Mouse (Mus musculus): ENCODE data around the gene Alpl. TPM values are rescaled to one million over a fixed set of nuclear protein-coding genes. Genes with fewer than 3 reads are reported as not detected.
A peak's percentile ranks its signal among the peaks of the same experiment; 100 is the strongest.

The Alpl gene
- polyA plus RNA-seq, 1 experiment from 2014 or later: 3.0 TPM

DNA sequence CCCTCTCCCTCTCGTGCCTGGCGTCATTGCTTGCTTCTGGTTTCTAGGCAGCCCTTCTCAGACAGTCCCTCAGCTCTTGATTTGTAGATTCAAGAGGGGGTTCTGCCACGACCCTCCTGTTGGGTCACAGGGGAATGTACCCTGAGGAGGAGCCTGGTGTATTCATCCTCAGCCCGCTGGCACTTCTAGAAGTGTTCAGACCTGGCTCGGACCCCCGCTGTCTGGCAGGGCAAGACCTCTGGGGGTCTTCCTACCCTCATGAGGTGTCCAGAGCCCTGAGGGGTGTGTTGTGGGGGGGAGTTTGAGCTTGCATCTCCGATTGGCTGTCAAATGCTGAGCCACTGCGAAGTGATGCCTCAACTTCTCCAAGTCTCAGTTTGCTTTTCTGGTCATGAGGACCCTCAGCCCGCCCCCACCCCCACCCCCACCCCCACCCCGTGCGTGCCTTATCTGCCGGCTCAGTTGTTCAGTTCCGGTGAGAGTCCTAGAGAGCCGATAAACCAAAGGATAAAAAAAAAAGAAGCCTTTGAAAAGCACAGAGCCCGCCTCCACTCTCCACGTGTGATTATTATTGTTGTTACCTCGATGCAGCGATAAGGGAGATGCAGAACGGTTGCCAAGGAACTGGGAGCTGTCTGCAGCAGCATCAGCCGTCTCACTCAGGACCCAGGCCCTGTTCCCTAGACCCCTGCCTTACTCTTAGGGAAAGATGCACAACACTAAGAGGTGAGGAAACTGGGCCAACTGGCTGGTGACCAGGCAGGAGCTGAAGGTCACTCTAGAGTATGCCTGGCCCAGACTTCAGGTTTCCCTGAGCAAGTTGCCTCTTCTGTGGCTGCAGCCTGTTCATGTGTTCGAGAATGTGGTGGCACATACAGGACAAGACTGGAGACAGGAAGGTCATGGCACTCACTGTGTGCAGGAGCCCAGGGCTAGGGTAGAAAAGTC is 96.6 kb downstream of the Alpl start:
- 22% methylated on average over 21 of the region's 21 CpGs for WGBS
- H3K27me3 ChIP-seq (replicated peaks; ENCODE audit: insufficient read depth, low read length): no peaks in the 10 kb centered on the region

DNA sequence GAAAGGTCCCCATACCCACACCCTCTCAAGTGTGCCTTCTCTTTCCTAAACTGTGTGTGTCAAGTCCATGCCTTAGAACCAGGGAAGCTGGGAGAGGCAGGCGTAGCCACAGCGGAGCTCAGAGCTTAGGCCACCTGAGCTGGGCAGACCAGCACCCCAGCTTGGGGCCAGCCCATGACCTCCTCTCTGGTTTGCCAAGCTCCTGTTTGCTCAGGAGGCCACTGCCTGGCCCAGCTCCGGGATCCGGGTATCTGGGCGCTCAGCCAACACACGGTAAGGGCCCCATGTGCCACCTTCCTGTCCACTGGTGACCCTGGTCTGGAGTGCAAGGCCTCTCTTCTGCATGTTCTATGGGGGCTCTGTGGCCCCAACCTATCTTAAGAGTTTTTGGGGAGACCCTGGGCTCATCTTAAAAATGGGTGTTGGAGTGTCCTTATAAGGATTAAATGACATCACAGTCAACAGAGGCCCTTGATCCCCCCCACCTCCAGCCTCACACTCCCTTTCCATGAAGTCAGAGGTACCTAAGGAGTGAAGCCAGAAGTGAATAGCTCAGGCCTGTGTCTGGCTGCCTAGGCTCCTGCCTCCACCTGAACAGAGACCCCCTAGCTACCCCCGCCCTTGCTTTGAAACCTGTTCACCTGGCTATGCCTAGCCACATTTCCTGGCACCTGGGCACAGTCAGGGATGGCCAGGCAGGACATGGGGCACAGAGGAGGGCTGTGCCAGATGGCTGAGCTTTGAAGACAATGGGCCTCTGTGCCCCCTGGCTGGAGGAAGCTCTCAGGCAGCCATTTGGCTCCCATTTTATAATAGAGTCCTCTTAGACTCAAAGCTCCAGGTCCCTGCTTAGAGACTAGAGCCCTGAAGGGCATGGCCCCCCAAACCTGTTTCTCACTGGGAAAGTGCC is 97.9 kb downstream of the Alpl start:
- DNase-seq (ENCODE audit: low spot score) (peak; percentile 79), ATAC-seq (peak; percentile 83)
- H3K27me3 ChIP-seq (replicated peaks; ENCODE audit: insufficient read depth, low read length): no peaks in the 10 kb centered on the region
- no peaks in the 10 kb centered on the region for H3K9me3 ChIP-seq (ENCODE audit: low read length)
- no peaks in the 10 kb centered on the region for H3K36me3 ChIP-seq (ENCODE audit: insufficient read depth, low read length)
- TF ChIP-seq EP300 (IDR thresholded peaks at IDR 0.05) (no peak), CTCF (IDR thresholded peaks at IDR 0.05) (no peak)
- H3K4me3 ChIP-seq (ENCODE audit: low read depth, low read length): no peak overlapping the region
- peak overlapping the region; percentile 78 for H3K27ac ChIP-seq (ENCODE audit: low read length)
- H3K4me1 ChIP-seq (ENCODE audit: insufficient read depth, low read depth, low read length): no peaks in the 10 kb centered on the region; the same call in 1 of the 2 replicates
- WGBS: 40% methylated on average over 7 of the region's 7 CpGs
- H3K4me2 ChIP-seq (replicated peaks; ENCODE audit: low read depth, low read length): no peak overlapping the region
- H3K9ac ChIP-seq (replicated peaks; ENCODE audit: low read depth): no peak overlapping the region

More for the DNA sequence above, 96.6 kb downstream of the Alpl start:
- DNase-seq (ENCODE audit: low spot score) (no peak), ATAC-seq (no peak)
- Histone ChIP-seq H3K4me2 (replicated peaks; ENCODE audit: low read depth, low read length) (no peak overlapping the region), H3K4me1 (ENCODE audit: insufficient read depth, low read depth, low read length) (no peaks in the 10 kb centered on the region; the same call in 1 of the 2 replicates), H3K9me3 (ENCODE audit: low read length) (no peaks in the 10 kb centered on the region), H3K9ac (replicated peaks; ENCODE audit: low read depth) (no peak overlapping the region), H3K27ac (ENCODE audit: low read length) (peak overlapping the region; percentile 78; the same call in 1 of the 2 replicates), H3K4me3 (ENCODE audit: low read depth, low read length) (no peak overlapping the region), H3K36me3 (ENCODE audit: insufficient read depth, low read length) (no peaks in the 10 kb centered on the region)
- TF ChIP-seq CTCF (IDR thresholded peaks at IDR 0.05) (no peak), EP300 (IDR thresholded peaks at IDR 0.05) (no peak)

DNA sequence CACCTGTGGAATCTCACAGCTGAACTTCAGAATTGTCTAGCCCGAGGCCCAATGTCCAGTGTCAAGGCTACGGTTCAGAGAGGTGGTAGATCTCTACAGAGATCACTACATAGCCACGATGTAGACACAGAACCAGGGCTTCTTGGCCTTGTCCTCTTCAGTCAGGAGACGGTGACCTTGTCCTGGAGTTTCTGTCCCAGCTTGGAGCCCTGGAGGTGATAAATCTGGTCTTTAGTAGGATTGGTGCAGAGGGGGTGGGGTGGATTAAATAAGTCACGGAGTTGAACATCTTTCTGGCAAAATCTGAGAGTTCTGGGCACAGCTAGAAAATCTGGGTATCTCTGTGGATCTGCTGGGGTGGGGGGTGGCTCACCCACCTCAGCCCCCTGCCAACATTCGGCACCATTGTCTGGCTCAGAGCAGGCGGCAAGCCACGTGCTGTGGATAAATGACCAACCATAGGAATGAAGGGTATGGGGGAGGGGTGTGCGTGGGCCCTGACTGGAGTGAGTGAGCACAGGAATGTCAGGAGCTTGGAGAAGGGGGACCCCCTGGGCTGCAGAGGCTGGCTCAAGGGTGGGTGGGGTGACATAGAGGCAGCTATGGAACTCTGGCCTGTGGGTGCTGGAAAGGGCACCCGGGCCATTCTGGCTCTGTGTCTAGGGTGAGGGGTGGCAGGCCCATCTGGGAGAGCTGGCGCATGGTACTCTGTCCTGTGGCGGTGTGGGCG is 98.9 kb downstream of the Alpl start:
- Histone ChIP-seq H3K4me2 (replicated peaks; ENCODE audit: low read depth, low read length) (no peak overlapping the region), H3K36me3 (ENCODE audit: insufficient read depth, low read length) (no peaks in the 10 kb centered on the region), H3K27ac (ENCODE audit: low read length) (peak overlapping the region; percentile 78), H3K9ac (replicated peaks; ENCODE audit: low read depth) (no peak overlapping the region), H3K9me3 (ENCODE audit: low read length) (no peaks in the 10 kb centered on the region), H3K4me3 (ENCODE audit: low read depth, low read length) (no peak overlapping the region), H3K4me1 (ENCODE audit: insufficient read depth, low read depth, low read length) (no peaks in the 10 kb centered on the region; the same call in 1 of the 2 replicates), H3K27me3 (replicated peaks; ENCODE audit: insufficient read depth, low read length) (no peaks in the 10 kb centered on the region)
- peak; percentile 55 for DNase-seq (ENCODE audit: low spot score)
- peak; percentile 64 for TF ChIP-seq EP300 (IDR thresholded peaks at IDR 0.05)
- TF ChIP-seq CTCF (IDR thresholded peaks at IDR 0.05): no peak
- ATAC-seq: peak; percentile 64
- 56% methylated on average over 13 of the region's 13 CpGs for WGBS

- no peak overlapping the region for H3K4me2 ChIP-seq (replicated peaks; ENCODE audit: low read depth, low read length)
- no peaks in the 10 kb centered on the region for H3K27me3 ChIP-seq (replicated peaks; ENCODE audit: insufficient read depth, low read length)
- DNase-seq (ENCODE audit: low spot score) (peak; percentile 57), ATAC-seq (peak; percentile 31)
- TF ChIP-seq CTCF (IDR thresholded peaks at IDR 0.05): no peak
- no peak for TF ChIP-seq EP300 (IDR thresholded peaks at IDR 0.05)
- no peaks in the 10 kb centered on the region for H3K36me3 ChIP-seq (ENCODE audit: insufficient read depth, low read length)
- H3K4me3 ChIP-seq (ENCODE audit: low read depth, low read length): no peak overlapping the region
- H3K9ac ChIP-seq (replicated peaks; ENCODE audit: low read depth): no peak overlapping the region
- no peaks in the 10 kb centered on the region for H3K9me3 ChIP-seq (ENCODE audit: low read length)
- H3K4me1 ChIP-seq (ENCODE audit: insufficient read depth, low read depth, low read length): no peaks in the 10 kb centered on the region; the same call in 1 of the 2 replicates
- WGBS: 13% methylated on average over 4 of the region's 4 CpGs
- peak overlapping the region; percentile 66; the same call in 1 of the 2 replicates for H3K27ac ChIP-seq (ENCODE audit: low read length)
Measured at GRCm38 (mm10) chr4:137695900-137696299, 100.3 kb downstream of the Alpl start.

GRCm38 (mm10) chr4:137695300-137695699 is 100.9 kb downstream of the Alpl start:
- Histone ChIP-seq H3K9ac (replicated peaks; ENCODE audit: low read depth) (no peak overlapping the region), H3K4me2 (replicated peaks; ENCODE audit: low read depth, low read length) (no peak overlapping the region), H3K4me1 (ENCODE audit: insufficient read depth, low read depth, low read length) (no peaks in the 10 kb centered on the region; the same call in 1 of the 2 replicates), H3K27me3 (replicated peaks; ENCODE audit: insufficient read depth, low read length) (no peaks in the 10 kb centered on the region), H3K36me3 (ENCODE audit: insufficient read depth, low read length) (no peaks in the 10 kb centered on the region), H3K9me3 (ENCODE audit: low read length) (no peaks in the 10 kb centered on the region), H3K4me3 (ENCODE audit: low read depth, low read length) (no peak overlapping the region), H3K27ac (ENCODE audit: low read length) (peak overlapping the region; percentile 66; the same call in 1 of the 2 replicates)
- TF ChIP-seq CTCF (IDR thresholded peaks at IDR 0.05) (no peak), EP300 (IDR thresholded peaks at IDR 0.05) (peak; percentile 77; the same call in 1 of the 2 replicates)
- 42% methylated on average over 8 of the region's 8 CpGs for WGBS
- DNase-seq (ENCODE audit: low spot score) (peak; percentile 58), ATAC-seq (peak; percentile 59)
